Mouse (Mus musculus) right cerebral cortex, postnatal 14 days (tissue): ENCODE data around the gene St6galnac5.
A peak's percentile ranks its signal among the peaks of the same experiment; 100 is the strongest.
"Not testable (repeated sequence)": the region's sequence is repeated elsewhere in the genome, so short reads cannot be mapped to it uniquely, and the experiment has no call there.

Experiments
- DNase-seq: peaks from one replicate; pipeline ENCODE4 v3.0.0; 2022

Gene St6galnac5

GRCm38 (mm10) chr3:152784353-152784752 lies 197.7 kb downstream of the St6galnac5 start:
- DNase-seq, result not testable (repeated sequence)

- DNase-seq, result peak; percentile 83
Observed at GRCm38 (mm10) chr3:152783792-152784191, 198.3 kb downstream of the St6galnac5 start.

GRCm38 (mm10) chr3:152779819-152780218 lies 202.2 kb downstream of the St6galnac5 start:
- no peak for DNase-seq

GRCm38 (mm10) chr3:152776872-152777540 lies 205.0 kb downstream of the St6galnac5 start:
- no peak for DNase-seq

- DNase-seq, result no peak
Observed at GRCm38 (mm10) chr3:152776363-152776762, 205.7 kb downstream of the St6galnac5 start.

GRCm38 (mm10) chr3:152770056-152770455 lies 212.0 kb downstream of the St6galnac5 start:
- no peak for DNase-seq

GRCm38 (mm10) chr3:152767485-152767884 lies 214.6 kb downstream of the St6galnac5 start:
- no peak for DNase-seq
